Mouse (Mus musculus) left cerebral cortex, adult 11 months (tissue): ENCODE data around the gene Zdhhc7.
A peak's percentile ranks its signal among the peaks of the same experiment; 100 is the strongest.

Experiments
- DNase-seq: peaks from one replicate; pipeline ENCODE4 v3.0.0; 2022; ENCODE audit warnings: low spot score

Gene Zdhhc7

DNA sequence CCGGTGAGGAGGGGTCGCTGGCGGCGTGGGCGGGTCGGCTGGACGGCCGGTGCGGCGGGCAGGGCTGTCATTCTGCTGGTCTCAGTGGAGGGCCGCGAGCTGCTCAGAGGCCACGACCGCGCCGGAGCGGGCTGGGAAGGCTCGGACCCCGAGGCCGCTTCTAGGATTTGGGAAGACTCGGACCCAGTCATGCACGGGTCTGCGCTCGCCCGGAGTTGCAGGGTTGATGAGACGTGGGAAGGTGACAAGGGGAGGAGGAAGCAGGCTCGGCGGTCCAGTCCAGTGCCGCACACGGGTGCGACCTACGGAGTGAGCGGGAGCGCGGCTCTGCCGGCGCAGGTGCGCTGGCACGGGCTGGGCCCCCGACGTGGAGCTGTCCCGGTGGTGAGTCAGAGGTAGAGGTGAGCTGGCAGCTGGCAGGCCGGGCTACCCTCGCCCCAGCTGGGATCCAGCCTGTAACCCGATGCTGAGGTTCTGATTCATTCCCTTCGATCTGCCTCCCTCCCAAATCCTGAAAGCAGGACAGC lies 13.1 kb upstream of the Zdhhc7 start:
- DNase-seq: no peak

DNA sequence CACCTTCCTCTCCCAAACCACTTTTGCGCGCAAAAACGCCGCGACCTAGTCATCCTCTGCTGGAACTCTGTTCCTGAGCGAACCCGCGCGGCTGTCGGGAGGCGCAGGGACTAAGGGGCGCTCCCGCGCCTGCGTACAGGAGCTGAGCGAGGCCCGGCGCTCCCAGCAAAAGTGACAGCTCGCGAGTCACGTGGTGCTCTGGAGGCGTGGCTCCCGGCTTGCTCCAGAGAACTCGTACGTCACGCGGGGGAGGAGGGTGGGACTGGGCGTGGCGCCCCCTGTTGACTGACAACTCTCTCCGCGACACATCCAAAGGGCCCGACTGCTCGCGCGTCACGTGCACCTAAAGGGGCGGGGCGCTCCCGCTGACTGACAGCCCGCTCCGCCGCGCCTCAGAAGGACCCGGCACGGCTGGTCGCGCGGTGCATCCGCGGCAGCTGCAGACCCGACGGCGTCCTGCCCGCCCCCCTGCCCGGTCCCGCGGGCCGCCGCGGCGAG lies 12.5 kb upstream of the Zdhhc7 start, which contains the start of gene 6430548M08Rik:
6430548M08Rik (plus strand) TSS at position 395 of the 498 bp plus-strand sequence.
- peak; percentile 100 for DNase-seq

DNA sequence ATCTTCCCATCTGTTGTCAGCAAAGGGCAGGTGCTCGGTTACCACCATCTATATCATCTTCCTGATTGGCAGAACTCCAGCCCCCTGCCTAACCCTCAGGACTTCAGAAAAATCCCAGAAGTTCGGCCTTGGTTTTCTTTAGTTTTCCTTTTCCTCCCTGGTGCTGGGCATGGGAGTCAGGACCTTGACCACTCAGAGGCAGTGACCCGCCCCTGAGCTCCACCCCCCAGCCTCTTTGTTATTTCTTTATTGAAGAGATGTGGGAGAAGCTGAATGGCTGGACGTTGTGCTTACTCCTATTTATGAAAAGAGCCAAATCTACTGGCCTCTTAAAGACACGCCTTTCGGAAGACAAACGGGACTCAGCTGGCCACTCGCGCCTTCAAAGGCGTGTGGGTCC lies 12.0 kb upstream of the Zdhhc7 start:
- no peak for DNase-seq

DNA sequence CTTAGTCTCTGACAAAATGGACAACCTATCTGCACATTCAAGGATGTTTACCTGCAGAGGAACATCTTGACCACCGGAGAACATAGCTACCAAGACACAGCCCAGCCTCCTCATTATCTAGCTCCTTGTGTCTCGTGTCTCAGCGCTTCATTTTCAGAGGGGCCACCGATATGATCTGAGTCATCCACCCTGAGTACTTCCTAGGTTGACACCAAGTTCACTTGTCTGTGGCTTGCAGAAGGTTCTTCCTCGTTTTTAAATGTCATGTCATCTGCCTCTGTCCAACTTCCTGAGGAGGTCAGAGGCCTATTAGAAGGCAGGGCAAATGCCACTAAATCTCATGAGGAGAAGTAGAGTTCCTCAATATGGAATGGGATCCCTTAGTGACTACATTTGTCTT lies 11.3 kb upstream of the Zdhhc7 start:
- DNase-seq: no peak

DNA sequence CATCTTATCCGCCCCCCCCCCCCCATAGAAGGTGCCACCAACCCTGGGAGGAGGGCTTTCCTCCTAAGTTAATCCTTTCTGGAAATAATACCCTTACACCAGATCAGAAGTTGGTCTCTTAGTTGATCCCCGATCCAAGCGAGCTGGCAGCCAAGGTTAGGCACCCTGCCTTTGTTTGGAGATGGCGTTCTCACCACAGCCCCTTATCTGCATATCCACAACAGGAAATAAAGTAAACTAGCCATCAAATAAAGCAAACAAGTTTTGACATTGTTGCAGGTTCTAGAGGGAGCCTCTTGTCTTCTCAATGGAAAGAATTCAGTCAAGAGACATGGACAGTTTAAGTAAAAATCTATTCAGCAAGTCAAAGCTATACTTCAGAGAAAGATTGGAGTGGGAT lies 10.1 kb upstream of the Zdhhc7 start:
- DNase-seq: no peak

DNA sequence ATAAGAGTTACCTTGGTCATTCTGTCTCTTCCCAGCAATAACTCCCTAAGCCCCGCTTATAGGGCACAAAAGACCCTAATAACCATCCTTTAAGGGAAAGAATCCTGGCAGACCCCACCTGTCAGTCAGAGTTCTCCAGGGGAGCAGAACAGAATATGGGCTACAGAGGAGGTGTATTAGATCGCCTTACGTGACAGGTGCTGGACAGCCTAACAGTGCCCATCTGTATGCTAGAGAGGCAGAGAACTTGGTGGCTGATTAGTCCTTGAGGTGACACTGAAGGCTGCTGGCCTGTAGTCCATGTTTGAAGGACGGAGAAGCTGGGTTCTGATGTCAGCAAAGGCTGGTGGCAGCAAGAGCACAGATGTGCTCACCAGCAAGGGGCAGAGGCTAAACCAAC lies 9.7 kb upstream of the Zdhhc7 start:
- DNase-seq: no peak

DNA sequence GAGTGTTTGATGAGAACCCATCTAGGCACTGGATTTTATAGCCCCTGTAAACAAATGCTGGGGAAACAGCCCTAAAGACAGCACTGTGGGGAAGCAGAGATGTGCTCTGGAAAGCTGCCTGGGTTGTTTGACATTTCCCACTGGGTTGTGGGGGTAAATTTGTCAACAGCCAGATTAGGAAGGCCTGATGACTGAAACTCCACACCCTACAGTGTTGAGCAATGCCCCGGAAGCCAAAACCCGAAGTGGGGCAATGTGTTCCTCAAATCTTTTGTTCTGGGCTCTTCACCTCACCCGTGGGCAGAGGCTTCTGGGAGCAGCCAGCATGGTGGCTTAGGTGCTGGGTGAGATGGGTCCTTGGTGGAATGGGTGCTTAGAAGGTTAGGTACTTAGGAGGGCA lies 7.9 kb upstream of the Zdhhc7 start:
- DNase-seq: no peak

DNA sequence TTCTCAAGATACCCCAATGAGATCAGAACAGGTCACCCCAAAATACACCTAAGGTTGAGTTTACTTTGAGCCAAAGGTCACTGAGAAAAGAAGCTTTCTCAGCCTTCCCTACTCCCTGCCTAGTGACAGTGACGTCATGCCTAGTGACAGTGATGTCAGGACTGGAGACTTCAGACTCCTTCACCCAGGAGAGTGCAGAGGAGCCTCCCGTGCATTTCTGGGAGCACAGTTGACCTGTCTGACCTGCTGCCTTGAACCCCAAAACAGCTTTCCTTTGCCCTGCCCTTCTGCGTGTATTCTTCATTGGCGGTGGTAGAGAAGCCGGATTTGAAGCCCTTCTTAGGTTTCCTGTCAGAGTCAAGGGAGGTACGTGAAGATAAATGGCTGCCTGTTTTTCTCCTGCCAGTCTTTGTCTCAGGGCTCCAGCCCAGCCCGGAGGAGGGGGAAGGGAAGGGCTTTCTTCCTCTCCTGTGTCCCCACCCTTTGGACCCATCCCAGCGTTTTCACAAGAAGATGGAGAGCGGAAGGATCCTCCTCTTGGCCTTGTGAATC lies 3.5 kb upstream of the Zdhhc7 start:
- DNase-seq: no peak

DNA sequence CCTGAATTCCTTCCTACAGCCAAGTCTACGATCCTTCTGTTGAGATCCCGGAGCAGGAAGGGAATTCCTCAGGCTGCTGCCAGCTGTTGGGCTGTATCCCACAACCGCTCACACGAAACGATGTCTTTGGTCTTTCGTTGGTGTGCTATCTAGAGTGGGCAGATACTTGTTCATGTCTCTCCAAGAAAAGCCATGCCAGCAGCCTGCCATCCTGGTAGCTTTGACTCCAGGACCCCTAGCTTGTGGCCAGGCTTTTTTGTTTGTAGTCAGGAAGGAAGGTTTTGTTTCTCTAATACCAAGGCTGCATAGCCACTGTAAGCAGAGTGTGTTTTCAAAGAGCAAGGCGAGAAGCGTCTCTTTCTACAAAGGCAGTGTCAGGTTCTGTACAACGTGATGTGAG lies 2.6 kb upstream of the Zdhhc7 start:
- DNase-seq: no peak

DNA sequence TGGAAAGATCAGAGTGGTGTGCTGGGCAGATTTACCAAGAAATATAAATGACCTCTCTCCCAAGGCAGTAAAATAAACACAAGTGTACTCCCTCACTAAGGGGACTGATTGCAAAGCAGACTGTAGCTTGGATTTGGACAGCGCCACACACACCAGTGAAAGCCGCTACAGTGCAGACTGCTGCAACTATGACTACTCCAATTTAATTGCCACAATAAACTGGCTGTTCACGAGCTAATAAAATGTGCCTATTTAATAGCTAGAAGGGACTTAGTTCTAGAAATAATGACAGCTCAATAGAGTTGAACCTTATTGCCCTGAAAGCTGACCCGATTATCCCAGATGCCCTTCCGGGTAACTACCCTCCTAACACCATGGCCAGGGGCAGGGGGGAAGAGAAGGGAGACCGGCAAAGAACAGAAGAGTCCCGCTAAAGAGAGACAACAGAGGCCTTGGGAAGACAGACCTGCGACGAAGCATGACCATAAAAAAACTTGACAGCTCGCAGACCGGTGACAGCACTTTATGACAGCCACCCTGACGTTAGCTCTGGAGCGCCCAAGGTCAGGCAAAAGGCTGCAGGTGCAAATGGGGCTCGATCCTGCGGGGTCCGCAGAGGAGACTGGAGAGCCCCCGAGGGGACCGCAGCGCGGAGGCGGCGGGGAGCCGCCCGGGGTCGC lies 754 bp downstream of the Zdhhc7 start:
- DNase-seq: no peak

DNA sequence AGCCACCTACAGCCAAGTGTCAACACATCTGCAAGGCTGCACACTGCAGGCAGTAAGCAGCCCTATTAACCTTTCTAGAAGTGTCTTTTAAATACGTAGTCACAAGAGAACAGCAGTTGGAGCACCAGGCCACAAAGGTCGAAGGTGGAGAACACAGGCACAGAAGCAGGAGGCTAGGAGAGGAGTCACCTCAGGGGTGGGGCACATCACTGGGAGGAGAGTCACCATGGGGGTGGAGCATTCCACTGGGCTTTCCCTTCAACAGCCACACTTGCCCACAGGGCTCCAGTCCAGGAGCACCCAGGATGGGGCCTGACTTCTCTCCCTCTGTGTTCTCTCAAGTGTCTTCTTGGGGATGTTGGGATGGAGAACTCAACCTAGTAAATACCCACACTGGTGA lies 4.8 kb downstream of the Zdhhc7 start:
- no peak for DNase-seq

DNA sequence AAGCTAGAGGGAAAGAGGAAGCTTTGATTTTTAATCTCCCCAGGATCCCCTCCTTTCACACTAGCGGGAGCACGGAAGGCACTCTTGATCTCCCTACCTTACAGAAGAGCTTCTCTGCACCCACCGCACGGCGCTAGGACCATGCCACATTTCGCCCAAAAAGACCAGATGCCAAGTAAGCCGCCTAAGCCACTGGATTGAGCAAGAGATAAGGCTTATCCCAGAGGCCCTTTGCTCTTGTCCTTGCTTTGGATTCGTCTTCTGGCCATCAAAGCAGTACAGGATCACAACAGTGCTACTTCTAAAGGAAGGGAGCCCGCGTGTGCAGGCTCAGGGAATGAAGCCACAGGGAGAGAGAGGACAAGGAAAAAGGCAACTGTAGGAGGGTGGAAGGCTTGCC lies 6.5 kb downstream of the Zdhhc7 start:
- DNase-seq: no peak

DNA sequence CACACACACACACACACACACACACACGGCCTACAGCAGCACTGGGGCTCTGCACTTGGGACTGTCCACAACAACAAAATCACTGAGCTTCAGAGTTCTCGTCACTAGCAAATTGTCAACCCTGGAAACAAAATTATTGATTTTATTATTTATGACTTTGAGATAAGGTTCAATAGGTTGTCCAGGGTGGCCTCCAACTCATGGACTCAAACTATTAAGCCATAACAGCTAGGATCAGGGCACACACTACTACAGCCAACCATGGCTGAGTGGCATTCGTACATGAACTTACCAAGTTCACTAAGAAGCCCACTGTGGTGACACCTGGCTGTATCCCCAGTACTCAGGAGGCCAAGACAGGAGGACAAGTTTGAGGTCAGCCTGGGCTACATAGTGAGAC lies 8.2 kb downstream of the Zdhhc7 start:
- DNase-seq: no peak

DNA sequence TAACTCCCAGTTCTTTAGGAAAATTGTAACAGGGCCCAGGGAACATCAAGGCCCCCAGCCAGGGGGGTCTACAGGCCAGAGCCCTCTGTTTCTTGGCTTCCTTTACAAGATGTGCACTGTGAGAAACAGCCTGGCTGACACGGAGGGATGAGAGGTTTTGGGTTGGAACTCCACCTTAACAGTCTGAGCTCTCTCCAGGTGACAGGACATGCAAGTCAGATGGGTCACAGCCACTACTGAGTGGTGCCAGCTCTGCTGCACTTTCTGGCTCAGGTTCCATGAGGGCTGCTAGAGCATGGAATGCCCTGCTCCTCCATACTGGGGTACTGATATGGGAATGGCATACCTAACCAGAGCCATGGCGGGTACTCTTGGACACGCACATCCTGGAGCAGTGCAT lies 10.2 kb downstream of the Zdhhc7 start:
- no peak for DNase-seq

DNA sequence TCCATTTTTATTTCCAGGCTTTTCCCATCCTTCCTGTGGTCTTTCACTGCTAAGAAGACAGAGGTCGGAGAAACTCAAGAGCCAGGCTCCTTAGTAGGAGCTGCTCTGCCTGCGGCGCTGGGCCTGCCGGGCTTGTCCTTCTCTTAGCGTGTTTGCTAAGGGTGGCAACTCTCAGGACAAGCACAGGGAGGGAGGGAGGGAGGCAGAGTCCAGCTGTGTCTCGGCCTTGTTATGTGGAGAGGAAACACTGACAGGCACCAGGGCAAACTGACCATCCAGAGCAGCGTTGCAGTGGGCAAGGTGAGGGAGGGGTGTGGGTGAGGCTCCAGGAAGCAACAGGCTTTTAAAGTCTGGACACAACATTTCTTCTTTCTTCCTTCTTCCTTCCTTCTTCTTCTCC lies 11.8 kb downstream of the Zdhhc7 start:
- no peak for DNase-seq

DNA sequence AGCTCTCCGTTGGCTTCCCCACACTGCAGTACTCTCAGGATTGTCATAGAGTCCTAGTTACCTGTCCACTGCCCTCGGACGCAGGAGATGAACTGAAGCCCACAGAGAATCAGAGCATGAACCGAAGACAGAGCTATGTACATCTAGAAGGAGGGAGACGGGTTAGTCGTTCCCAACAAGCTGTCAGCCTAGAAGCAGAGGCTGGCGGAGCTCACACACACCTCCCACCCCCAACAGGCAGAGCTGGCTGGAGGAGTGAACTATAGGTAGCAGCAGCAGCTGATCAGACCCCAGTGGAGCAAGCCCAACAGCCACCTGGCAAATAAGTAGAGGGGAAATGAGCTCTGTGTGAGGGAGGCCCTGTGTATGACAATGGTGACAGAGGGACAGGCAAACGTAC lies 16.5 kb downstream of the Zdhhc7 start:
- DNase-seq: no peak

DNA sequence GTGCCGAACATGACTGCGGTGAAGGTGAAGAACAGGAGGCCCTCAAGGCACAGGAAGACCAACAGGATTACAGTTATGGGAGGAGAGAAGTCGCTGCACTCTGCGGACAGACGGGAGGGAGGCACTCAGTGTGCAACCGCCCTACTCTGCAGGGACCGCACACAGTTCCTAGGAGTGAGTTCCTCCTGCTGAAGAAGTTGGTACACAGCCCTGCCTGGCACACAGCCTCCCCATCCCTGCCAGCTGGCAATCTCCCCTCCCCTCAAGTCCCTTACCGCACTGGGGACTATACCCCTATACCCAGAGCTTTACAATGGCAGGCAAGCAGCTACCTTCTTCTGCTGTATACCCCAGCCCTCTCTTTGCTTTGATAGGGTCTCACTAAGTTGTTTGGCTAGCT lies 18.0 kb downstream of the Zdhhc7 start:
- DNase-seq: no peak

DNA sequence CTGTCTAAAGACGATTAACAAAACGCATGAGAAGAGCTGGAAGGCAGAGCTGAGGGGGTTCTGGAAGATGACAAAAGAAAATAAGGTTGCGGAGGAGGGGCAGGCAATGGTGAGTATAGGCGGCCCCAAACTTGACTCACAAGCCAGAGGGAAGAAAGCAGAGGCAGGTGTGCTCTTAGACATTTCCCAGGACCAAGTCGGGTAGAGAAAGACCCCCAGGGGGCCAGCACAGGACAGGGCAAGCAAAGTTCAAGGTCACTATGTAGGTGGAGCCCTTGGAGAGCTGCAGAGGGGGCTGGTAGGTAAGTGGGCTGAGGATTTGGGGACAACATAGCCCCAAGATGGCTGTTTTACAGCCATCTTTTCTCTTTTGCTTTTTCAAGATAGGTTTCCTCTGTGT lies 21.9 kb downstream of the Zdhhc7 start:
- no peak for DNase-seq

DNA sequence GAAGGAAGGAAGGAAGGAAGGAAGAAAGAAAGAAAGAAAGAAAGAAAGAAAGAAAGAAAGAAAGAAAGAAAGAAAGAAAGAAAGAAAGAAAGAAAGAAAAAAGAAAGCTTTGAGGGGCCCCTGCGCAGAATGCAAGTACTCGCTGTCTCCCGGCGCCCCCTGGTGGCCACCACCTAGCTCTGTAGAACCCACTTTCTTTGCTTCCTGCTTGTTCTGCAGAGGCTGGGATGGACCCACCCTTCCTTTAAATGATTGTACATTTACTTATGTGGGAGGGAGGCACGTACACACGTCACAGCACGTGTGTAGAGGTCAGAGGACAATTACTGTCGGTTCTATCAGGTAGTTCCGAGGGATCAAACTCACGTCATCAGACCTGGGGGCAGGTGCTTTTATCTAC lies 23.2 kb downstream of the Zdhhc7 start:
- DNase-seq: peak; percentile 43

DNA sequence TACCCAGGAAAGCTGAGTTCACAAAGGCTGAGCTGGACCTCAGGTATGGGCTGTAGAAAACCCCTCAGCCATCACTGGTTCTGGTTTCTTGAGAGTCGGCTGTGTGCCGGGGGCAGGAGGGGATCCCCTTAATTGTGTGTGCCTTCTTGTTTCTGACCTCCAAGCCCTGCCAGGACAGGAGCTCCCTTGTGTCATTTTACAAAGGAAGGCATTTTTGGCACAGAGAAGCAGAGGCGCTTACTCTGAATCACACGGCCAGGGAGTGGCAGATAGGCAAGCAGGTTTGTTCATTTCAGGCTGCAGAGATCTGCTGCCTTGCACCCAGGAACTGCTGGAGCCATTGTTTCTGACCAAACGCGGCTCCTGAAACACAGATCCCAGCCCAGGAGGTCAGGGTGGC lies 25.9 kb downstream of the Zdhhc7 start:
- no peak for DNase-seq

DNA sequence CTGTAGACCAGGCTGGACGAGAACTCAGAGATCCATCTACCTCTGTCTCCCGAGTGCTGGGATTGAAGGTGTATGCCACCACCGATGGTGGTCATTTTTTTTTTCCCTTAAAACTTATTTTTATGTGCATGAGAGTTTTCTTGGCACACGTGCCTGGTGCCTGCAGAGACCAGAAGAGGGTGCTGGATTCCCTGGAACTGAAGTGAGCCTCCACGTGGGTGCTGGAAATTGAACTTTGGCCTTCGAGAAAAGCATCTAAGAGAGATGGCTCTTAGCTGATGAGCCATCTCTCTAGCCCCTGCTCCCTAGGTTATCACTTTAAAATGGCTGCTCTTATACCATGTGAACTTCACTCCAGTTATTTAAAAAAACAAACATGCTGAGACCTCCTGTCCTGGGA lies 26.8 kb downstream of the Zdhhc7 start:
- DNase-seq: no peak

DNA sequence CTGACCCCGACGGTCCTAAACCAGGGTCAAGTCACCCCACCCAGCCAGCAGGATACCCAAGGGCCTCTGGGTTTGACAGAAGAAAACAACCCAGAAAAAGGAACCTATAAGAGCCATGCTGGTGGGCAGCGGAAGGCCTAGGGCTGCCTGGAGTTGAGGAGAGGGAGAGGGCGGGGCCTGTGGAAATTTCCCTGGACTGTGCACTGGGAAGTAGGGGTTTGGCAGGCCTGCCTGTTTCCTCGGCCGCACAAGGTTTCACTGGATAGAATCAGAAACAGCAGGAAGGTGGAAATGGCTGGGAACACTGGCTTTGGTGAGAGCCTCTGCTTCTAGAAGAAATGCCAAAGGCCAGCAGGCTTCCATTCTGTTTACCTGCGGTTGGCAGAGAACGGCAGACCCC lies 28.5 kb downstream of the Zdhhc7 start:
- DNase-seq: no peak

DNA sequence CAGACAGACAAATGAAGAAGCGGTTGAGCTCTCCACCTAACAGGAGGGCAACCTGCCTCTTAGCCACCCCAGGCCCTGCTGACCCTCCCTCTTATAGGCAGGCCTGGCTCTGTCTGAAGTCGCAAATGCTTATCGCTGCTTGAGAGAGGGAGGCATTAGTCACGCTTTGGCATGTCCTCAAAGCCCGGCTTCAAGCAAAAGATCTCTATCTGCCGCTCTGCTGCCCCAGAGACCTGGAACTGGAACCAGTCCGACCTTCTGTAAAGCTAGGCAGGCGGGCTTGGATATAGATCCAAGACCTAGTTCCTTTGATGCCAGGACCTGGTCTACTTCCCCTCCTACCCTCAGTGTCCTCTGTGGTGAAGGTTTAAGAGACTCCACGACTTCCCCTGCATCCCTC lies 29.0 kb downstream of the Zdhhc7 start:
- DNase-seq: no peak

DNA sequence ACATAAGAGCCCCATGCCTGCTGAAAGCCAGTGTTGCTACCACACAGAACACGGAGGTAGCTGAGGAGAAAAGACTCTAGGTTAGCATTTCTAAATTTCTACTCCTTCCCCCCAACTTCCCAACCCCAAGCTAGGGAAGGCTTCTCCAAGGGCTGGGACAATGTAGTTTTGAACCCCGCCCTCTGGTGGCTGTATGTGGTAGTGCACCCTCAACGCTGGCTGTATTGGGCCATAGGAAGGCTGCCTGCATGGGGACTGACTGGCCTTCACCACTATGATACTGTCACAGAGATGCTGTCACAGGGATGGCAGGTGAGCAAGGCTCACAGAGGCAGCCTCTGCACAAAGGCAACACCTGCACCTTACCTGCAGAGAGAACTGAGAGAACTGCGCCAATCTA lies 29.6 kb downstream of the Zdhhc7 start:
- peak; percentile 61 for DNase-seq
